Mouse (Mus musculus): ENCODE results near the gene Kcnh1. TPM values are rescaled to one million over a fixed set of nuclear protein-coding genes. Genes with fewer than 3 reads are reported as not detected.

Gene Kcnh1
- polyA plus RNA-seq, 2 experiments, result under 0.01 TPM; not detected in 1

GRCm38 (mm10) chr1:192359212-192359611, 168.6 kb downstream of the Kcnh1 start:
- Histone ChIP-seq H3K27me3 (ENCODE audit: control insufficient read depth, insufficient read depth, low read length) (no peaks in the 10 kb centered on the region), H3K27ac (no peak overlapping the region), H3K36me3 (replicated peaks; ENCODE audit: control insufficient read depth, insufficient read depth, low read depth) (no peaks in the 10 kb centered on the region), H3K9ac (replicated peaks) (no peak overlapping the region), H3K4me1 (replicated peaks; ENCODE audit: control insufficient read depth in 2 of 2, insufficient read depth in 2 of 2, low read length in 1 of 2) (no peaks in the 10 kb centered on the region), H3K4me2 (ENCODE audit: low read depth) (no peak overlapping the region), H3K9me3 (ENCODE audit: control insufficient read depth, low read length) (no peaks in the 10 kb centered on the region), H3K4me3 (ENCODE audit: insufficient read depth in 1 of 2, low read depth in 2 of 2, low read length in 2 of 2) (no peak overlapping the region)
- DNase-seq (ENCODE audit: low read depth in 3 of 3, low spot score in 3 of 3), result no peak
- TF ChIP-seq EP300 (IDR thresholded peaks at IDR 0.05; ENCODE audit: low read depth), result no peak
- TF ChIP-seq CTCF (IDR thresholded peaks at IDR 0.05; ENCODE audit: low read depth), result no peak
- 57% methylated on average over 2 of the region's 2 CpGs for WGBS (ENCODE audit: insufficient replicate concordance)
- ATAC-seq (ENCODE audit: insufficient read depth), result no peak

- no peak overlapping the region for H3K27ac ChIP-seq
- TF ChIP-seq CTCF (IDR thresholded peaks at IDR 0.05; ENCODE audit: low read depth) (no peak), EP300 (IDR thresholded peaks at IDR 0.05; ENCODE audit: low read depth) (no peak)
- H3K9me3 ChIP-seq (ENCODE audit: control insufficient read depth, low read length), result no peaks in the 10 kb centered on the region
- no peak overlapping the region for H3K4me3 ChIP-seq (ENCODE audit: insufficient read depth in 1 of 2, low read depth in 2 of 2, low read length in 2 of 2)
- DNase-seq (ENCODE audit: low read depth in 3 of 3, low spot score in 3 of 3), result no peak
- no peaks in the 10 kb centered on the region for H3K27me3 ChIP-seq (ENCODE audit: control insufficient read depth, insufficient read depth, low read length)
- H3K36me3 ChIP-seq (replicated peaks; ENCODE audit: control insufficient read depth, insufficient read depth, low read depth), result no peaks in the 10 kb centered on the region
- H3K4me1 ChIP-seq (replicated peaks; ENCODE audit: control insufficient read depth in 2 of 2, insufficient read depth in 2 of 2, low read length in 1 of 2), result no peaks in the 10 kb centered on the region
- no peak overlapping the region for H3K4me2 ChIP-seq (ENCODE audit: low read depth)
- ATAC-seq (ENCODE audit: insufficient read depth), result no peak
- no peak overlapping the region for H3K9ac ChIP-seq (replicated peaks)
- 41% methylated on average over 5 of the region's 5 CpGs for WGBS (ENCODE audit: insufficient replicate concordance)
Measured at GRCm38 (mm10) chr1:192368336-192368735, 177.8 kb downstream of the Kcnh1 start.

- ATAC-seq (ENCODE audit: insufficient read depth) (no peak), DNase-seq (ENCODE audit: low read depth in 3 of 3, low spot score in 3 of 3) (no peak)
- TF ChIP-seq EP300 (IDR thresholded peaks at IDR 0.05; ENCODE audit: low read depth) (no peak), CTCF (IDR thresholded peaks at IDR 0.05; ENCODE audit: low read depth) (no peak)
- no peak overlapping the region for H3K27ac ChIP-seq
- H3K9ac ChIP-seq (replicated peaks), result no peak overlapping the region
- H3K9me3 ChIP-seq (ENCODE audit: control insufficient read depth, low read length), result no peaks in the 10 kb centered on the region
- no peaks in the 10 kb centered on the region for H3K4me1 ChIP-seq (replicated peaks; ENCODE audit: control insufficient read depth in 2 of 2, insufficient read depth in 2 of 2, low read length in 1 of 2)
- no peaks in the 10 kb centered on the region for H3K27me3 ChIP-seq (ENCODE audit: control insufficient read depth, insufficient read depth, low read length)
- H3K4me3 ChIP-seq (ENCODE audit: insufficient read depth in 1 of 2, low read depth in 2 of 2, low read length in 2 of 2), result no peak overlapping the region
- H3K36me3 ChIP-seq (replicated peaks; ENCODE audit: control insufficient read depth, insufficient read depth, low read depth), result no peaks in the 10 kb centered on the region
- 65% methylated on average over 4 of the region's 4 CpGs for WGBS (ENCODE audit: insufficient replicate concordance)
- H3K4me2 ChIP-seq (ENCODE audit: low read depth), result no peak overlapping the region
Measured at GRCm38 (mm10) chr1:192371943-192372614, 181.5 kb downstream of the Kcnh1 start.

GRCm38 (mm10) chr1:192378546-192379075, 188.0 kb downstream of the Kcnh1 start:
- no peak overlapping the region for H3K9ac ChIP-seq (replicated peaks)
- DNase-seq (ENCODE audit: low read depth in 3 of 3, low spot score in 3 of 3), result no peak
- H3K27ac ChIP-seq, result no peak overlapping the region
- no peaks in the 10 kb centered on the region for H3K4me1 ChIP-seq (replicated peaks; ENCODE audit: control insufficient read depth in 2 of 2, insufficient read depth in 2 of 2, low read length in 1 of 2)
- H3K27me3 ChIP-seq (ENCODE audit: control insufficient read depth, insufficient read depth, low read length), result no peaks in the 10 kb centered on the region
- H3K4me3 ChIP-seq (ENCODE audit: insufficient read depth in 1 of 2, low read depth in 2 of 2, low read length in 2 of 2), result no peak overlapping the region
- H3K36me3 ChIP-seq (replicated peaks; ENCODE audit: control insufficient read depth, insufficient read depth, low read depth), result no peaks in the 10 kb centered on the region
- no peak overlapping the region for H3K4me2 ChIP-seq (ENCODE audit: low read depth)
- TF ChIP-seq CTCF (IDR thresholded peaks at IDR 0.05; ENCODE audit: low read depth) (no peak), EP300 (IDR thresholded peaks at IDR 0.05; ENCODE audit: low read depth) (no peak)
- no peak for ATAC-seq (ENCODE audit: insufficient read depth)
- H3K9me3 ChIP-seq (ENCODE audit: control insufficient read depth, low read length), result no peaks in the 10 kb centered on the region
- WGBS (ENCODE audit: insufficient replicate concordance), result 45% methylated on average over 4 of the region's 4 CpGs

GRCm38 (mm10) chr1:192380596-192381041, 190.0 kb downstream of the Kcnh1 start:
- DNase-seq (ENCODE audit: low read depth in 3 of 3, low spot score in 3 of 3), result no peak
- TF ChIP-seq EP300 (IDR thresholded peaks at IDR 0.05; ENCODE audit: low read depth) (no peak), CTCF (IDR thresholded peaks at IDR 0.05; ENCODE audit: low read depth) (no peak)

More at GRCm38 (mm10) chr1:192380596-192381041, 190.0 kb downstream of the Kcnh1 start:
- Histone ChIP-seq H3K4me2 (ENCODE audit: low read depth) (no peak overlapping the region), H3K9me3 (ENCODE audit: control insufficient read depth, low read length) (no peaks in the 10 kb centered on the region), H3K27me3 (ENCODE audit: control insufficient read depth, insufficient read depth, low read length) (no peaks in the 10 kb centered on the region), H3K9ac (replicated peaks) (no peak overlapping the region), H3K36me3 (replicated peaks; ENCODE audit: control insufficient read depth, insufficient read depth, low read depth) (no peaks in the 10 kb centered on the region), H3K27ac (no peak overlapping the region), H3K4me1 (replicated peaks; ENCODE audit: control insufficient read depth in 2 of 2, insufficient read depth in 2 of 2, low read length in 1 of 2) (no peaks in the 10 kb centered on the region), H3K4me3 (ENCODE audit: insufficient read depth in 1 of 2, low read depth in 2 of 2, low read length in 2 of 2) (no peak overlapping the region)
- 42% methylated on average over 5 of the region's 5 CpGs for WGBS (ENCODE audit: insufficient replicate concordance)
- no peak for ATAC-seq (ENCODE audit: insufficient read depth)

All from liver, embryonic 14.5 days (tissue).